Mouse (Mus musculus): ENCODE data around the gene Olfr679.
"Not testable (repeated sequence)": the region's sequence is repeated elsewhere in the genome, so short reads cannot be mapped to it uniquely, and the experiment has no call there.

Gene Olfr679

GRCm38 (mm10) chr7:105080905-105081304 lies at the start of gene Olfr679:
Gene Olfr679 (plus strand): TSS chr7:105081205.
- no peak for DNase-seq (ENCODE audit: low spot score)

DNA sequence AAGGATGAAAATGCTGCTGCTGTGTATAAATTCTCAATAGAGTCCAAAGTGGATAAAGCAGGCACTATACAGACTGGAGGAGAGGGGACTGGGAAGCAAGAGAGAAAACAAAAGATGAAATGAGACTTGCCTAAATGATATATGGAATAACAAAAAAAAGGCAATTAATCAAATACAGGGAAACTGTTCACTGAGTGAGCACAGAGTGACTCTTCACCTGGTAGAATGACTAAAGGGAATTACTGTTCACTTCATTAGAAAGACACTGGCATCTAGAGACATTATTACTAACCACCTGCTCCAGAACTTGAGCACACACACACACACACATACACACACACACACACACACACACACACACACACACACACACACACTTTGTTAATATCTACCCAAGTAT lies 48.6 kb upstream of the Olfr679 start, which contains the start of gene Olfr676:
Olfr676 (plus strand) TSS at position 301 of the 400 bp plus-strand sequence.
- no peak for DNase-seq (ENCODE audit: low spot score)

DNA sequence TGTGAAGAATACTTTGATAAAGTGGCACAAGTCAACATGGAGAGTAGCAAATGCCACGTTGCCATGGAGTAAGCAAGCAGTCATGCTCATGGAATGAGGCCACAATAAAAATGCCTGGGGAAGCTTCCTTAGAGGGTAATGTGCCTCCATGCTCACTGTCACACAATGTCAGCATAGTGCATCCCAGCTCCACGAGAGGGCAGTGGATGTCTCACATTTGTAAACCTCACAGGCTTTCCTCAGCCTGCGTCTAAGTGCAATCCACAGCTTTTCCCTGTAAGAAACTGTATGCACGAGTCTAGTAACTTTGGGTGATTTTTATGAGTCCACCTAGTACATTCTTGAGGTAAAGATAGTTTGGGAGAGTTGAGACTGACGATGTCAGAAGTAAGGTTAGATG lies 47.2 kb upstream of the Olfr679 start:
- not testable (repeated sequence) for DNase-seq (ENCODE audit: low spot score)

DNA sequence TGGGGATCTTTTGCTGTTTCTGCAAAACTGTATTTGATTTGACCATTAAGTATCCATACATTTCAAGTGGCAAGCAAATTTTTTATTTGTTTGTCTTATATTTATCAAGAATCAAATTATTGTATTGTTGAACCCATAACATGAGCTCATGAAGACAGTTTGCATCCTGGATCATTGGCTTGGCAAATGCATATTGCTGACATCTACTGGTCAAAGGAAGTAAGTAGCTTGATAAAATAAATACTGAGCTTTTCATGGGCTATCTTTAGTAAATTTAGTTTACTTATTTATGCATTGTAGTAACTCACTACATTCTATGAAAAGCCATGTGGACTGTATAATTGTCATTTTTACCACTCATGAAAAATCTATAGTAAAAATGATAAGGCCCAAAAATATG lies 22.1 kb upstream of the Olfr679 start:
- DNase-seq (ENCODE audit: low spot score) = no peak

DNA sequence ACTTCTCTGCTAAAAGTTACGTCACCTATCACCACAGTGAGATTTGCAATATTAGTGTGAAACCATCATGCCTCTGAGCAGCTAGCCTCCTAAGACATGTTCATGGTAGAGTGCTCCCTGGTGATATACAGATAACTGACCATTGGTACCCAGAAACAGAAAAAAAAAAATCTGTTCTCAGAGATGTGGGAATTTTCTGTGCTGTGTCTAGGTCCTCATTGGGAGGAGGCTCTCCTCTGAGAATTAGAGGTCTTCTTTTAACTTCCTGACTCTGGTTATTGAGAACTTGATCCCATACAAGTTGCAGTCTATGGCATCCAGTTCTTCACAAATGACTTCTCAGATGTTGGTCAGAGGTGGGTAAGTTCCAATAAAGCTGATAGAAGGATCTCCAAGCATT lies 16.8 kb upstream of the Olfr679 start, which contains the start of gene Olfr678:
Olfr678 (plus strand) TSS at position 301 of the 400 bp plus-strand sequence.
- no peak for DNase-seq (ENCODE audit: low spot score)

DNA sequence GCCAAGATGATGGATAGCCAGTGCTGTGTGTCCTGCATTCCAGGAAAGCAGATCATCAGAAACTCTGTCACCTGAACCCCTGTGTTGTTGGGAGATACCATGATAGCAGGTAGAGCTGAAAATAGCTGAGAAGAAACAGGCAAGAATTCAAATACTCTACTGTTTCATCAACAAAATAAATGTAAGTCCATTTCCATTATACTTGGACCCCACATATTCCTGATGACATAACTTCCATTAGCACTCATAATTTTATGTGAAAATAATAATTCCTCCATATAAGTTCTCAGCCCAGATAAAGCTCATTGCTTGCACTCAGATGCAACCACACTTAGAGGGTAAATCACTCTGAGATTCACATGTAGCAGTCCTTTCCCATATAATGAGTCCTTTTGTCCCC lies 11.7 kb downstream of the Olfr679 start, which contains the start of gene Olfr680-ps1:
Olfr680-ps1 (minus strand) TSS at position 101 of the 400 bp plus-strand sequence.
- not testable (repeated sequence) for DNase-seq (ENCODE audit: low spot score)

- DNase-seq (ENCODE audit: low spot score) = no peak
Measured at GRCm38 (mm10) chr7:105116536-105116935, 35.5 kb downstream of the Olfr679 start, which contains the start of gene Olfr681. Gene Olfr681 (plus strand): TSS chr7:105116836.

All from MN1 (cell line).